Comparison of ENCODE assay signal across 9 mouse cellular contexts in the genomic region with DNA sequence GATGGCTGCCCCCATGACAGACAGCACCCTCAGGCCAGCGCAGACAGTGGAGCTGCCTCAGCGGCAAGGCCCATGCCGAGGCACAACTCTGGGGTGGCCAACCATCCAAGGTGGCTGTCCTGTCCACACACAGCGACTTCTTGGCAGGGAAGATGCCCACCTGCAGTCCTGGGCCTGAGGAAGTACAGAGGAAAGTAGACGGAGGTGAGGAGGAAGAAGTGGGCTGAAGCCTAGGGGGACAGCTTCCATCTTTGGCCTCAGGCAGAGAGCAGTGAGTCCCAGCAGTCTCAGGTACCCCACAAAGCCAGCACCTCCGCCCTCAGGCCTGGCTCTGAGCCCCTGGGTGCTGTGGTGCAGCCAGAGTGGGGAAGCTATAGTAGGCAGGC. TPM values are rescaled to one million over a fixed set of nuclear protein-coding genes. Genes with fewer than 3 reads are reported as not detected.
DNase-seq lines count a peak whose midpoint lies in the region; ATAC-seq and TF ChIP-seq lines count a peak whose summit lies in the region.
"Had no signal": no experiment of that assay in that cellular context is flagged by ENCODE, and none has a peak within 500 bp of the region (broad histone marks: within the 10 kb centered on the region; RNA-seq: fewer than 3 reads in every experiment).

No protein-coding gene starts in this region.

- no peak overlapping the region for H3K27ac ChIP-seq in neural tube, embryonic 11.5 days (ENCODE audit: low read depth, low read length)
- no peak overlapping the region for H3K27ac ChIP-seq in limb, embryonic 14.5 days (replicated peaks; ENCODE audit: low read depth, low read length)

- no peaks in the 10 kb centered on the region for H3K36me3 ChIP-seq in neural tube, embryonic 11.5 days (ENCODE audit: control insufficient read depth, insufficient read depth, low read length)
- no peaks in the 10 kb centered on the region for H3K36me3 ChIP-seq in limb, embryonic 14.5 days (ENCODE audit: control insufficient read depth, insufficient read depth, low read length)

- H3K4me3 ChIP-seq in neural tube, embryonic 11.5 days (ENCODE audit: low read depth, low read length) = peak overlapping the region; percentile 58
- peak overlapping the region; percentile 59; the same call in 1 of the 2 replicates for H3K4me3 ChIP-seq in limb, embryonic 14.5 days (replicated peaks; ENCODE audit: low read length)

- no peak for ATAC-seq in cerebellum, adult (ENCODE audit: insufficient number of reproducible peaks, low FRiP score, low TSS enrichment)
- ATAC-seq in neural tube, embryonic 11.5 days (ENCODE audit: insufficient read depth, low FRiP score, low TSS enrichment) = no peak
- ATAC-seq in limb, embryonic 14.5 days (ENCODE audit: low FRiP score, low read depth) = no peak

- peak; percentile 74 for DNase-seq in cerebellum, adult 11-12 months
- DNase-seq in neural tube, embryonic 11.5 days (ENCODE audit: low spot score) = no peak
- no peak for DNase-seq in neural tube, embryonic 10.5 days (ENCODE audit: extremely low spot score, low spot score)
- DNase-seq in limb, embryonic 14.5 days (ENCODE audit: low spot score) = no peak
- no peak for DNase-seq in frontal cortex, postnatal 10 days (ENCODE audit: low spot score in 2 of 2)
- DNase-seq in natural killer cell, adult 2 months (ENCODE audit: low spot score in 2 of 2) = no peak
- no peak for DNase-seq in lung, adult 18-20 months
- DNase-seq: right cerebral cortex, adult 18-20 months had no signal

- H3K9ac ChIP-seq in neural tube, embryonic 11.5 days (ENCODE audit: low read length) = peak overlapping the region; percentile 93
- no peak overlapping the region for H3K9ac ChIP-seq in limb, embryonic 14.5 days (ENCODE audit: low read depth, low read length, severe bottlenecking)

- H3K4me2 ChIP-seq in neural tube, embryonic 11.5 days (ENCODE audit: low read depth) = peak overlapping the region; percentile 87
- peak overlapping the region; percentile 80; the same call in 1 of the 2 replicates for H3K4me2 ChIP-seq in limb, embryonic 14.5 days (replicated peaks; ENCODE audit: low read depth, low read length, severe bottlenecking)

- TF ChIP-seq POLR2A in limb, embryonic 14.5 days (IDR thresholded peaks at IDR 0.05; ENCODE audit: borderline replicate concordance, extremely low read depth, insufficient read depth, insufficient read length) = no peak

- H3K4me1 ChIP-seq in neural tube, embryonic 11.5 days (ENCODE audit: control insufficient read depth, insufficient read depth, low read length) = peaks cover 38% of the 10 kb centered on the region
- peaks cover 21% of the 10 kb centered on the region for H3K4me1 ChIP-seq in limb, embryonic 14.5 days (ENCODE audit: control insufficient read depth, insufficient read depth, low read length)

- 86% methylated on average over 6 of the region's 6 CpGs for WGBS in neural tube, embryonic 11.5 days
- 82% methylated on average over 6 of the region's 6 CpGs for WGBS in limb, embryonic 14.5 days

- no peaks in the 10 kb centered on the region for H3K27me3 ChIP-seq in neural tube, embryonic 11.5 days (ENCODE audit: control insufficient read depth, insufficient read depth, low read length)
- H3K27me3 ChIP-seq in limb, embryonic 14.5 days (ENCODE audit: control insufficient read depth, insufficient read depth, low read length) = peaks cover 7% of the 10 kb centered on the region; the same call in 1 of the 2 replicates

- H3K9me3 ChIP-seq in neural tube, embryonic 11.5 days (ENCODE audit: control insufficient read depth, low read length) = no peaks in the 10 kb centered on the region
- H3K9me3 ChIP-seq in limb, embryonic 14.5 days (ENCODE audit: control insufficient read depth, low read length) = no peaks in the 10 kb centered on the region

RNA-seq across cellular contexts. Expression of a gene that starts 1.3 kb away (rescaled TPM):
- 36.9 and 43.3 TPM in 2 replicates for polyA plus RNA-seq in neural tube, embryonic 11.5 days (2014; fragmentation: Nextera tagmentation; extraction: Ambion mirVana)
- polyA plus RNA-seq in limb, embryonic 14.5 days (2012; rRNA removed) = 15.6 and 22.3 TPM in 2 replicates
- polyA plus RNA-seq in limb, embryonic 14.5 days (2014; fragmentation: Nextera tagmentation; extraction: Ambion mirVana) = 12.5 and 13.1 TPM in 2 replicates

RNA-seq across cellular contexts. Expression of a gene that starts 58.1 kb away (rescaled TPM):
- polyA plus RNA-seq in neural tube, embryonic 11.5 days (2014; fragmentation: Nextera tagmentation; extraction: Ambion mirVana) = 43.8 and 44.2 TPM in 2 replicates
- 34.2 and 43.6 TPM in 2 replicates for polyA plus RNA-seq in limb, embryonic 14.5 days (2012; rRNA removed)
- polyA plus RNA-seq in limb, embryonic 14.5 days (2014; fragmentation: Nextera tagmentation; extraction: Ambion mirVana) = 5.3 and 5.4 TPM in 2 replicates
